Mouse (Mus musculus) cerebellum, adult 2 months (tissue): ENCODE results near the gene Ablim2.

Experiments used
- CTCF ChIP-seq: fragments of 200-500 bp; IDR thresholded peaks from 2 replicates; pipeline ENCODE4 v1.5.1; 2011; ENCODE audit warnings: low read depth, mild to moderate bottlenecking, control low read depth, low read length, moderate library complexity, borderline replicate concordance; ENCODE audit not compliant: insufficient read depth
- POLR2A ChIP-seq: fragments of 200-500 bp; IDR thresholded peaks from 2 replicates; pipeline ENCODE4 v1.6.1; 2011; ENCODE audit warnings: low read length, control low read depth, borderline replicate concordance; ENCODE audit not compliant: insufficient read depth

- no peak for TF ChIP-seq CTCF
- TF ChIP-seq POLR2A = no peak
Measured at GRCm38 (mm10) chr5:35817266-35817665, 59.6 kb downstream of the Ablim2 start.
